Mouse (Mus musculus) layer of hippocampus, postnatal 14 days (tissue): ENCODE measurements around the gene Gm4871. TPM values are rescaled to one million over a fixed set of nuclear protein-coding genes. Genes with fewer than 3 reads are reported as not detected.

ENCODE experiments used
- DNase-seq, 2 experiments: peaks; one replicate each; pipeline ENCODE4 v3.0.0; 2021 to 2022; ENCODE audit warnings: low spot score in 2 of 2, mixed read lengths in 1 of 2
- total RNA-seq, 2 experiments: library from RNA; stranded (reverse); gene quantifications; 2 replicates each; pipeline ENCODE4 v1.2.3; 2021

Gene Gm4871
- total RNA-seq, 2 experiments from 2014 or later = not detected

- no peak for DNase-seq
These were observed 34.1 kb downstream of the Gm4871 start for GRCm38 (mm10) chr5:144998491-144998890.

DNA sequence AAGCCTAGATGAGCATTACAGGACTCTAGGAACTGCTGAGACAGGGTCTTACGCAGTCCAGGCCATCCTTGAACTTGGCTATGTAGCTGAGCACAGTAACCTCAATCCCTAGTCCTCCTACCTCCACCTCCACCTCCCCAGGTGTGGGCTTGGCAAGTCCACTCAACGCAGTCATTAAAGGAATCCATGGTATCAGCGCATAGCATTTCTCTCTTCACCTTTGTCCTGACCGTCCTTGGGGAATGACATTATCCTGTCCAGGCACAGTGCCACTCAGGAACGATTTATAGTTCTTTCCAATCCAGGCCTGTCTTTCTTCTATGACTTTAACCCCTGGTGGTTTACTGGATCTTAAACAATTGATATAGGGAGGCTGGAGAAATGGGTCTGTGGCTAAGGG, 42.1 kb downstream of the Gm4871 start:
- no peak for DNase-seq

DNA sequence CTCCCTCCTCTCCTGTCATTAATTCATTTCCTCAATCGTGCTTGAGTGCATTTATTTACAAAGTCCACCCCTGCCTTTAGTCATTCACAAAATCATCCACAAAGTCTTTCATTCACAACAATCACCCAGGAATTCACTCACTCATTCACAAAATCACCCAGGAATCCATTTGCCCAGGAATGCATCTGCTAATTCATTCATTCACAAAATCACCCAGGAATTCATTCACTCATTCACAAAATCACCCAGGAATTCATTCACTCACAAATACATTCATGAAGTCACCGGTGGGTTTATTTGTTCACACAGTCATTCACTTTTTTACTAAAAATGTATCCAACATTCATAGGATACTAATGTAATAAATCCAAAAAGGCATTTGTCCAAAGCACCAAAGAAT, 42.5 kb downstream of the Gm4871 start:
- DNase-seq = no peak

- no peak for DNase-seq
These were observed 43.5 kb downstream of the Gm4871 start for GRCm38 (mm10) chr5:144989061-144989405.

- peak; percentile 22 to 83 for DNase-seq
These were observed 44.1 kb downstream of the Gm4871 start for GRCm38 (mm10) chr5:144988340-144989060.

GRCm38 (mm10) chr5:144987561-144987960, 45.0 kb downstream of the Gm4871 start:
- no peak for DNase-seq

- DNase-seq = no peak
These were observed 47.7 kb downstream of the Gm4871 start for GRCm38 (mm10) chr5:144984839-144985238.

DNA sequence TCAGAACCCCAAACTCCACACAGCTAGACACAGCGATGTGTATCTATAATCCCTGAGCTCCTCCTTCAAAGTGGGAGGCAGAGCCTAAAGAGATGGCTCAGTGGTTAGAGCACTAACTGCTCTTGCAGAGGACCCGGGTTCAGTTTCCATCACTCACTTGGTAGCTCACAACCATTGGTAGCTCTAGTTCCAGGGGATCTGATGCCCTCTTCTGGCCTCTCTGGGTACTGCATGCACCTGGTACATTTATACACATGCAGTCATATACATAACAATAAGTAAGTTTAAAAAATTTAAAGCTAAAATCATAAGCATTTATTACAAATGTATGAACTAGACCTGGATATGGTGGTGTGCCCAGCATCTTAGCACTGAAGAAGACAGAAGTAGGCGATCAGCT, 49.3 kb downstream of the Gm4871 start:
- no peak for DNase-seq

Other genes with a start within 250 kb of the Gm4871 start
- 10 to 100 TPM; 39.0 to 39.7 TPM for gene Smurf1, start 66.9 kb downstream of the Gm4871 start, total RNA-seq
- not detected for gene 1700018F24Rik, start 10.2 kb upstream of the Gm4871 start, total RNA-seq
- 100 to 1,000 TPM; 226 to 230 TPM for gene Arpc1a, start 51.1 kb upstream of the Gm4871 start, total RNA-seq
- gene Kpna7, start 51.3 kb upstream of the Gm4871 start, total RNA-seq = not detected
- 10 to 100 TPM; 41.3 to 48.7 TPM for gene Arpc1b, start 81.5 kb upstream of the Gm4871 start, total RNA-seq
- 100 to 1,000 TPM in 1 of 2 experiments, 10 to 100 TPM in 1; 99.5 to 114 TPM for gene Pdap1, start 107.5 kb upstream of the Gm4871 start, total RNA-seq
- gene Bud31, start 107.6 kb upstream of the Gm4871 start, total RNA-seq = 10 to 100 TPM; 78.1 to 85.5 TPM
- gene Ptcd1, start 134.4 kb upstream of the Gm4871 start, total RNA-seq = 10 to 100 TPM; 14.1 to 15.2 TPM
- gene Cpsf4, start 134.5 kb upstream of the Gm4871 start, total RNA-seq = 10 to 100 TPM; 27.6 to 28.4 TPM
- gene Atp5j2, start 159.3 kb upstream of the Gm4871 start, total RNA-seq = 100 to 1,000 TPM; 292 to 295 TPM
- 1 to 10 TPM; 9.0 to 9.8 TPM for gene Zkscan14, start 169.1 kb upstream of the Gm4871 start, total RNA-seq
- 10 to 100 TPM; 11.9 to 12.7 TPM for gene Zkscan5, start 171.8 kb upstream of the Gm4871 start, total RNA-seq
- 10 to 100 TPM; 25.0 to 25.2 TPM for gene Zfp655, start 199.0 kb upstream of the Gm4871 start, total RNA-seq
- 10 to 100 TPM; 14.8 to 19.6 TPM for gene Zscan25, start 247.7 kb upstream of the Gm4871 start, total RNA-seq